Mouse (Mus musculus): Measurements from ENCODE around the gene Bad. TPM values are rescaled to one million over a fixed set of nuclear protein-coding genes. Genes with fewer than 3 reads are reported as not detected.
A peak's percentile ranks its signal among the peaks of the same experiment; 100 is the strongest.

Bad gene
- polyA plus RNA-seq, 1 experiment: not detected

DNA sequence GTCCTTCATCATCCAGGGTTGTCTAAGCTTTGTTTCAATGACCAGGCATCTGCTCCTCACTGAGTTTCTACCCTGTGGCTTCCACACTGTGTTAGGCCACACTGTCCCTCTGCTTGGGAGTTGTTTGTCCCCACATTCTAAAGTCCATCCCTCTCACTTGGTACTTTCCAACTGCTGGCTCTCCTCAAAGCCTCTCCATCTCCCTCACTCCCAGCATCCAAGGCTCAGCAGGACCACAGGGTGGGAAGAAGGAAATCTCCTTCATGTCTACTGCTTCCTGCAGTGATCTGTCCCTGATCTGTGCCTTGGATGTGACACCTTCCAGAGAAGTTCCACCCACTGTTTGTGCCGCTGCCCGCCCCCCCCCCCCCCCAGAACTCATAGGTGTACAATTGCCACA lies 10.7 kb upstream of the Bad start:
- no peak for TF ChIP-seq CTCF (IDR thresholded peaks at IDR 0.05; ENCODE audit: insufficient read depth, low read depth, low read length)
- TF ChIP-seq POLR2A (IDR thresholded peaks at IDR 0.05; ENCODE audit: insufficient read depth, low read depth, low read length): no peak
- H3K4me1 ChIP-seq (ENCODE audit: control insufficient read depth, insufficient read depth, low read length): peaks cover 32% of the 10 kb centered on the region
- H3K4me3 ChIP-seq (ENCODE audit: insufficient read depth, low read depth, low read length): no peak overlapping the region
- H3K27ac ChIP-seq (ENCODE audit: insufficient read depth, low read depth, low read length): no peak overlapping the region
- 18% methylated on average over 2 of the region's 2 CpGs for whole genome bisulfite sequencing

DNA sequence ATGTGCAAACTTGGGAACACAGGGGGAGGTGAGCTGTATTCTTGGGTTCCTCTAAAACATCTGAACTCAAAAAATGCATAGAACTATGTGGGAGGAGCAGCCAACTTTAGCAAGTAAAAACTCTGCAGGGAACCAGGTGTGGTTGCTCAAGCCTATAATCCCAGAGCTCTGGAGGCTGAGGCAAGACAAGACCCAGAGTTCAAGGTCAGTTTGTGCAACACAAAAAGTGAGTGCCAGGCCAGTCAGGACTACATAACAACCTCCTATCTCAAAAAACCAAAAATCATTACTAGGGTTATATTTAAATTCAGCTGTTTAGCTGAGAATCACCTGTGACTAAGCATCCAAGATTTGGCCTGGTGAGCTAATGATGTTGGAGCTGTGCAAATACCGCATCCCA lies 9.6 kb upstream of the Bad start:
- WGBS: 67% methylated on average over 1 of the region's 1 CpGs
- Histone ChIP-seq H3K4me3 (ENCODE audit: insufficient read depth, low read depth, low read length) (no peak overlapping the region), H3K4me1 (ENCODE audit: control insufficient read depth, insufficient read depth, low read length) (peaks cover 27% of the 10 kb centered on the region), H3K27ac (ENCODE audit: insufficient read depth, low read depth, low read length) (no peak overlapping the region)
- no peak for TF ChIP-seq CTCF (IDR thresholded peaks at IDR 0.05; ENCODE audit: insufficient read depth, low read depth, low read length)
- TF ChIP-seq POLR2A (IDR thresholded peaks at IDR 0.05; ENCODE audit: insufficient read depth, low read depth, low read length): no peak

DNA sequence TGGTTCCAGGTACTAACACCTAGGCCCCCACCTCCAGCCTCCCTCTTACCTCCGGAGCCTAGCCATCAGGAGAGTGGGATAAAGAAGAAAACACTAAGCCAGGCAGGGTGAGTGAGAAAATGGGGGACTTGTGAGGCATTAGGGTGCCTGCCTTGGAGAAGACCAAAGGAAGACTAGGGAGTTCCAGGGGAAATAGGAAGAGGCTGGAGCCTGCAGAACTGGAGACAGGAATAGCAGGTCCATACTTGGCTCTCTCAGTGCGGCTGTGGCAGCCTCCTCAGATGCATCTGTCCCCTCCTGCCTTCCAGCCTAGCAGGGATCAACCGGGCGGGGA lies 8.6 kb upstream of the Bad start:
- H3K4me1 ChIP-seq (ENCODE audit: control insufficient read depth, insufficient read depth, low read length): peaks cover 31% of the 10 kb centered on the region
- H3K4me3 ChIP-seq (ENCODE audit: insufficient read depth, low read depth, low read length): no peak overlapping the region
- TF ChIP-seq POLR2A (IDR thresholded peaks at IDR 0.05; ENCODE audit: insufficient read depth, low read depth, low read length) (no peak), CTCF (IDR thresholded peaks at IDR 0.05; ENCODE audit: insufficient read depth, low read depth, low read length) (no peak)
- no peak overlapping the region for H3K27ac ChIP-seq (ENCODE audit: insufficient read depth, low read depth, low read length)
- 33% methylated on average over 4 of the region's 4 CpGs for WGBS

DNA sequence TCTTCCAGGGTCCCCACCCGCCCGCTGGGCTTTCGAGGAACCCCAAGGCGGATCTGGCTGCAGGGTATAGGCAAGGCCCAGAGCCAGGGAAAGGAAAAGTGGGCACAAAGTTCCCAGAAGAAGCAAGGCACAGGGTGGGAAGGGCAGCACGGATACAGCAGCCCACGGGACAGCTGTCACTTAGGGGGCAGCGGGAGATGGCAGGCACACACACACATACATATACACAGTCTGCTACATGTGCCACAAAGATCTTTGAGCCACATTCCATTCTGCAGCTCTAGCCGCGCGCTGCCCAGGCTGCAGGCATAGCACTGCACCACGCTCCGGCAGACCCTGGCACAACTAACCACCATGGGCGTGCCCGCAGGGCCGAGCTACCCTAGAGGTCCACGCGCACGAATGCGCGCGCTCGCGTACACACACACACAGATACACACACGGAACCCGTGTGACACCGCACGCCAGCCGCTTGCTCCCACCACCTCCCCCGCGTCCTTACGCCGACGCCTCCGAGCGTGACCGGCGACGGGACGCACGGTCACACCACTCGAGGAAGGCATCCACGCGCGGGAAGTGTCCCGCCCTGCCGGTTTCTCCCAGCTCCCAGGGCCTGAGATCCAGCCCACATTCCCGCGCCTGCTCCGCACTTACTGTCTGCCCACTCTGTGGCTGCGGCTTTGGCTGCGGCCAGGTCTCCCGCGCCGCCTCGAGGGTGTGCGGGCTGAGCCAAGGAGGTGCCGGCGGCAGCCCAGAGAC lies 8.0 kb upstream of the Bad start:
- Histone ChIP-seq H3K4me3 (ENCODE audit: insufficient read depth, low read depth, low read length) (peak overlapping the region; percentile 47), H3K4me1 (ENCODE audit: control insufficient read depth, insufficient read depth, low read length) (peaks cover 32% of the 10 kb centered on the region), H3K27ac (ENCODE audit: insufficient read depth, low read depth, low read length) (no peak overlapping the region)
- 4% methylated on average over 58 of the region's 58 CpGs for WGBS
- TF ChIP-seq CTCF (IDR thresholded peaks at IDR 0.05; ENCODE audit: insufficient read depth, low read depth, low read length) (no peak), POLR2A (IDR thresholded peaks at IDR 0.05; ENCODE audit: insufficient read depth, low read depth, low read length) (no peak)

DNA sequence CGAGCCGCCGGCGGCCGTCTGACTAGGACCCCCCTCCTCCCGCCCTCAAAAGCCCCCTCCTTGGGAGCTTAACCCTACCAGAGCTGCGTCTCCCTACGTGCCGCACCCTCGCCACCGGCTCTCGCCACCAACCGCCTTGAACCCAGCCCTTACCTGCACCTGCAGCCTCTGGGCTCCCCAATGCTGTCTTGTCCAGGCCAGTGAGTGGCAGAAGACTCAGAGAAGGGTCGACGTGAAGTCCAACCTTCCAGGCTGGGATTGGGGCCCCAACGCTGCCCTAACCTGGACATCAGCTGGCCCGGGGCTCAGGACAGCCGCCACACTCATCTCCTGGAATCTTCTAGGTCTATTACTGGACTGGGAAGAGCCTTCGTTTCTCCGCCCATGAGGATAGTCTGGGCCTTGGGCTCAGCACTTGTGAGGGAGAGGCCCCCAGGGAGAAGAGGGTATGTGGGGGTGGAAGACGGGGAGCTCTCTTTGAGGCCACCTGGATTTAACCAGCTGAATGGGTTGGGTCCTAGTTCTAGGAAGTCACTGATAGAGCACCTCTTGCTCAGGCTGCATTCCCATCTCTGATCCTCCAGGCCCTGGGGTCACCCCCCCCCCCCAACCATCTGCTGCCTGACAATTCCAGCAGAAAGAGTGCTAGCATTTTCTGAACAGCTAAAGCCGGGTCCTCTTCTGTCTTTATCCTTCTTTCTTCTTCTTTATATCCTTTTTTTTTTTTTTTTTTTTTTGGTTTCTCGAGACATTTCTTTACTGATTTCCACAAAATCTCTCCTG lies 7.3 kb upstream of the Bad start, which contains the start of gene Kcnk4:
Gene Kcnk4, minus strand, starts transcription at position 321 of the 783 bp plus-strand sequence.
- H3K27ac ChIP-seq (ENCODE audit: insufficient read depth, low read depth, low read length): no peak within 1 kb of the TSS
- WGBS: 11% methylated on average over 23 of the region's 23 CpGs

DNA sequence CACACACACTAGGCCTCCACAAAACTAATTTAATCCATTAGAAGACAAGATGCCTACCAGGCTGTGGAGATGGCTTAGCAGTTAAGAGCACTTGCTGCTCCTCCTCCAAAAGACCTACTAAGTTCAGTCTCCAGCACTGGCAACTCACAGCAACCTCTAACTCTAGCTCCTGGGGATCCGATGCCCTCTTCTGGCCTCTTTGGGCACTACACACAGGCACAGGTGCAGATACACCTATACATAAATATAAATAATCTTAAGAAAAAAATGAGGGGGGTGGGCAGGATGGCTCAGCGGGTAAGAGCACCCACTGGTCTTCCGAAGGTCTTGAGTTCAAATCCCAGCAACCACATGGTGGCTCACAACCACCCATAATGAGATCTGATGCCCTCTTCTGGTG lies 5.4 kb upstream of the Bad start:
- no peak overlapping the region for H3K4me3 ChIP-seq (ENCODE audit: insufficient read depth, low read depth, low read length)
- TF ChIP-seq CTCF (IDR thresholded peaks at IDR 0.05; ENCODE audit: insufficient read depth, low read depth, low read length) (no peak), POLR2A (IDR thresholded peaks at IDR 0.05; ENCODE audit: insufficient read depth, low read depth, low read length) (no peak)
- peaks cover 52% of the 10 kb centered on the region for H3K4me1 ChIP-seq (ENCODE audit: control insufficient read depth, insufficient read depth, low read length)
- 30% methylated on average over 3 of the region's 3 CpGs for WGBS
- no peak overlapping the region for H3K27ac ChIP-seq (ENCODE audit: insufficient read depth, low read depth, low read length)

More for the DNA sequence above, 7.3 kb upstream of the Bad start, which contains the start of gene Kcnk4:
- no peak for TF ChIP-seq POLR2A (IDR thresholded peaks at IDR 0.05; ENCODE audit: insufficient read depth, low read depth, low read length)
- no peak for TF ChIP-seq CTCF (IDR thresholded peaks at IDR 0.05; ENCODE audit: insufficient read depth, low read depth, low read length)
- H3K4me3 ChIP-seq (ENCODE audit: insufficient read depth, low read depth, low read length): peak within 1 kb of the TSS; percentile 47
- peaks cover 38% of the 10 kb centered on the region for H3K4me1 ChIP-seq (ENCODE audit: control insufficient read depth, insufficient read depth, low read length)

DNA sequence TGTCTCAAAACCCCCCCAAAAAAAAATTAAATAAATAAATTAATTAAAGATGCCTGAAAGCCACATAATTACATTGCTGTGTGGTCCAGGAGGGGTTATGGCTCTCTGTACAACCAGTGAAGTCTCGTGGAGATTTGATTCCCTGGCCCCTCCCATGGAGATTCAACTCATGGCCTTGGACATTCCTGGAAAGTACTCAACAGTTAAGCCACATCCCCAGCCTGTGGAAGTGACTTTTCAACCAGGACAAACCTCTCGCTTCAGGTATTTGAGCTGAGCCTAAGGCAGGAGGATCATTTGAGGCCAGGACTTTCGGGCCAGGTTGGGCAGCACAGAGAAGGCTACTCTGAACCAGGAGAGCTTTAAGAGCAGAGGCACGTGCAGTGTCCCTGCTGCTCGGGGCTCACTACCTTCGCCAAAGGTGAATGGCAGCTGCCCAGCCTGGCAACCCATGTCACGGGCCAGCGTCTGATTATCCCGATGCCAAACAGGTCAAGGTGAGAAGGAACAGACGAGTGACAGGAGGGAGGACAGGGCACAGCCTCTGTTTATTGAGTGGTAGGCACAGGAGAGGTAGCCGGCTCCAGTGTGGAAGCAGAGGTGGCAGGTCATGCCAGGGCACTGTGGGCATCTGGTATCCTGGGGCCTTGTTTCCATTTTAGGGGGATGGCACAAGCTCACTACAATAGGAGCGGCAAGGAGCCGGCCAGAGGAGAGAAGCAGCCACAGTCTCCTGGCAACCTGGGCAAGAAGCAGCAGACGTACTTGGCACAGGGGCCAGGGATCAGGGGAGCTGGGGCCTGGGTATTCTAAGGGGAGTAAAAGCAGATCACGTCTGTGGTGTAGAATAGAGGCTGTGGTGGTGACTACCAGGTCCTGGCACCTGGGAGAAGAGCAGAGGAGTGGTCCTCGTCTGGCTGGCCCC lies 3.9 kb upstream of the Bad start:
- H3K4me3 ChIP-seq (ENCODE audit: insufficient read depth, low read depth, low read length): no peak overlapping the region
- WGBS: 71% methylated on average over 16 of the region's 16 CpGs
- no peak overlapping the region for H3K27ac ChIP-seq (ENCODE audit: insufficient read depth, low read depth, low read length)
- peaks cover 42% of the 10 kb centered on the region for H3K4me1 ChIP-seq (ENCODE audit: control insufficient read depth, insufficient read depth, low read length)
- TF ChIP-seq CTCF (IDR thresholded peaks at IDR 0.05; ENCODE audit: insufficient read depth, low read depth, low read length) (no peak), POLR2A (IDR thresholded peaks at IDR 0.05; ENCODE audit: insufficient read depth, low read depth, low read length) (no peak)

DNA sequence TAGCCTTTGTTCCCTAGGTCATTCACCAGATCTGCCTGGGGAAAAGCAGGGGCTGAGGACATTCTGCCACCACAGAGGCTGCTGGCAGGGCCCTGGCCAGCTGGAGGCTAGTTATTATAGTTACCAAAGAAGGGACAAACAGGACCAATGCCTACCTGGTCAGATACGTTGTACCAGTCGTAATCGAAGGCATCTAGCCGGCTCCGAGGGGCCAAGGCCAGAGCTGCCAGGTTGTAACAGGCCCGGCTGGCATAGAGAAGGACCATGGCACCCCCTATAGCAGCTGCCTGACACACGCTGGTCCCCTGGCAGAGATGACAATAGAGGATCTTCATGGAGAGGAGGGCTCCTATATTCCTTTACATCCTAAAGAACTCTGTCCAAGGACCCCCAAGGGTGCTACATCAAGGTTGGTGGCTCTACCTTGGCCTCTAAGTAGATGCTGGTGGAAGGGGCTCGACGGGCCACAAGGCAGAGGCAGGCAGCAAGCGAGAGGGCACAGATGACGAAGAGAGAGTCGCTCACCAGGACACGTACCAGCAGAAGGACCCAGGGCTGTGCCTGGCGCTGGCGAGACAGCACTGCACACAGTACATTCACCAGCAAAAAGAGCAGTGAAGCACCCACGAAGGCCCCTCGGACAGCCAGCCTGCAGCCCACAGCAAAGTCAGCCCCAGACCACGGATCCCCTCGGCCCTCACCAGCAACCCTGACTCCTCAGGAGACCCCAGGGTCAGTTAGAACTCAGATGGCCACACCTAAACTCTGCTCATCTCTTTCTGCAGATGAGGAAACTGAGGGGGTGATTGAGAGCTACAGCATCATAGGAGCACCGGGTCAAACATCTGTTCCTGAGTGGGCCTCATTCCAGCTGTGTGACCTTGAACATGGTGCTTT lies 2.3 kb upstream of the Bad start:
- H3K4me1 ChIP-seq (ENCODE audit: control insufficient read depth, insufficient read depth, low read length): peaks cover 29% of the 10 kb centered on the region
- peak overlapping the region; percentile 0; the same call in 1 of the 2 replicates for H3K4me3 ChIP-seq (ENCODE audit: insufficient read depth, low read depth, low read length)
- TF ChIP-seq POLR2A (IDR thresholded peaks at IDR 0.05; ENCODE audit: insufficient read depth, low read depth, low read length) (0 out of 2 replicates have a peak, but pooled peaks have one; percentile 14), CTCF (IDR thresholded peaks at IDR 0.05; ENCODE audit: insufficient read depth, low read depth, low read length) (no peak)
- 86% methylated on average over 20 of the region's 20 CpGs for WGBS
- no peak overlapping the region for H3K27ac ChIP-seq (ENCODE audit: insufficient read depth, low read depth, low read length)
